15 mouse cellular contexts compared by ENCODE assay signal in the genomic region with DNA sequence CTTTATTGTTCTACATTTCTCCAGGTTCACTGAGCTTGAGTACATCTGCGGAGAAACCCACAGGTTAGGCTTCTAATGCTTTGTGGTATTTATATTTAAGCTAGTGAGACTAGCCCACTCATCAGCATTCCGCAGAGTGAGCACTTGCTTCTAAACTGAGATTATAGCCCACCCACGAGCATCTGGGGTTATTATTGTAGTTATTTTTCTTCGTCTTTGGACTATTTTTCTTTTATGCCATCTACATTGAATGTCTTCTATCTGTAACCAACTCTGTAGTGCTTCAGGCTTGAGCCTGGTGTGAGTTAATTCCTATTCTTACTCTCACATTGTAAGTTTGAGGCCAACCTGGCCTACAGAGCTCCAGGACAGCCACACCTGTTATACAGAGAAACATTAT.
"Had no signal": no experiment of that assay in that cellular context is flagged by ENCODE, and none has a peak within 500 bp of the region (broad histone marks: within the 10 kb centered on the region; RNA-seq: fewer than 3 reads in every experiment).

No protein-coding gene starts in this region.

- H3K4me3 ChIP-seq: intestine, embryonic 15.5 days; kidney, embryonic 15.5 days; liver, embryonic 13.5 days had no signal

- DNase-seq: kidney, adult 11 months; kidney, adult 8-10 months; kidney, postnatal 10 days; kidney, postnatal 36 days; layer of hippocampus, postnatal 36 days; liver, embryonic 13.5 days; lung, adult 2 months; lung, postnatal 14 days; lung, postnatal 4 days; midbrain, embryonic 14.5 days; thymus, adult 2 months; thymus, postnatal 14 days; thymus, postnatal 4 days had no signal

- H3K27ac ChIP-seq: intestine, embryonic 15.5 days; kidney, embryonic 15.5 days; liver, embryonic 13.5 days had no signal
